Mouse (Mus musculus) limb, embryonic 10.5 days (tissue): ENCODE data around the gene Sc5d. TPM values are rescaled to one million over a fixed set of nuclear protein-coding genes. Genes with fewer than 3 reads are reported as not detected.

ENCODE experiments used
- DNase-seq: peaks from one replicate; pipeline ENCODE4 v3.0.0-alpha.2; 2017; ENCODE audit warnings: low spot score
- H3K27ac ChIP-seq: fragments of 300-500 bp; sonication (generic); 2 replicates; pipeline ENCODE4 v1.5.1; 2016; ENCODE audit warnings: mild to moderate bottlenecking
- H3K27me3 ChIP-seq: fragments of 300-500 bp; sonication (generic); 2 replicates; pipeline ENCODE4 v1.6.1; 2016; ENCODE audit warnings: low read depth, mild to moderate bottlenecking; ENCODE audit not compliant: poor library complexity, severe bottlenecking
- H3K36me3 ChIP-seq: fragments of 300-500 bp; sonication (generic); 2 replicates; pipeline ENCODE4 v1.6.1; 2016; ENCODE audit warnings: mild to moderate bottlenecking, moderate library complexity
- H3K4me1 ChIP-seq: fragments of 300-500 bp; sonication (generic); 2 replicates; pipeline ENCODE4 v1.6.1; 2016
- H3K4me3 ChIP-seq: fragments of 300-500 bp; sonication (generic); 2 replicates; pipeline ENCODE4 v1.5.1; 2016; ENCODE audit warnings: mild to moderate bottlenecking, moderate library complexity
- H3K9me3 ChIP-seq: fragments of 300-500 bp; sonication (generic); replicated peaks from 2 replicates; pipeline ENCODE4 v1.6.1; 2016; ENCODE audit warnings: mild to moderate bottlenecking
- WGBS: fragments of 180-500 bp; shearing (Covaris S2); methylation state at CpG from one replicate; pipeline ENCODE4 v1.1.7; 2016; 5-methylcytosine and 5-hydroxymethylcytosine counted together
- polyA plus RNA-seq: library from polyadenylated mRNA; unstranded; fragments of >200 nt; fragmentation: Nextera tagmentation; extraction: Ambion mirVana; gene quantifications from 2 replicates; pipeline ENCODE4 v1.2.1, GENCODE M21; 2016

Sc5d gene
- polyA plus RNA-seq, 1 experiment from 2014 or later, result 63.2 TPM

DNA sequence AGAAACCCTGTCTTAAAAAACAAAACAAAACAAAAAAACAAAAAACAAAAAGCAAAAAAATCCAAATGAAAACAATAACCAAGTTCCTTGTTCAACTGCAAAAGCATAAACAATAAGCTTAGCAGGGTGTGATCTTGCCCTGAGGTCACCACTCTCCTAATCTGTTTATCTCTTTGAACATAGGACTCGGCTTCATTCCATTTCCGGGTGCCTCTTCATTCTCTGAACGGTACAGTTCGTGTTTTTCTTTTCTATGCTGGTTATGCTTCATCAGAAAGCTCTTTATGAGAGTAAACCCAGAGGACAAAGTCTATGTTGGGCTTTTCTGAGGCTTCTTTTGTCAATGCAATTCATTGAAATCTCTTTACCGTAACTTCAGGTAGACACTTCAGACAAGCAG, 19.9 kb downstream of the Sc5d start:
- H3K4me3 ChIP-seq, result no peak overlapping the region
- no peaks in the 10 kb centered on the region for H3K27me3 ChIP-seq
- WGBS, result 94% methylated on average over 5 of the region's 5 CpGs
- H3K27ac ChIP-seq, result no peak overlapping the region
- H3K4me1 ChIP-seq, result peaks cover 7% of the 10 kb centered on the region
- DNase-seq, result no peak
- H3K9me3 ChIP-seq, result no peaks in the 10 kb centered on the region
- H3K36me3 ChIP-seq, result no peaks in the 10 kb centered on the region

DNA sequence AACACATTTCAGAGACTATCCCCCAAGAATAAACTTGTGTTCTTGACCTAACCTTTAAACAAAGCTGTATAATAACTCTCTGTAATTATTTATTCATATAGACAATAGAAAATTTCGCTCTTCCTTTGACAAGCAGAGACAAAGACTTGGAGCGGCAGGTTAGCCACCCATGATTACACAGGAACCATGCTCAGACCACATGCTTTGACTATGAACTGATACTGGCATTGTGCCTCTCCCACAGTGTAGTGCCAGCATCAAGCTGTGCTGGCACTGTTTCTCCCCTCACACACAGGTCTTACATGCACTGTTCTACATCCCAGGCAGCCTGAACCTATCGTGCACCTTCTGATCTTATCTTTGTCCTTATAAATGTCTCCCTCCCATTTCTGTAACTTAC, 23.0 kb downstream of the Sc5d start:
- WGBS, result 91% methylated on average over 3 of the region's 3 CpGs
- Histone ChIP-seq H3K27me3 (no peaks in the 10 kb centered on the region), H3K27ac (0 out of 2 replicates have a peak overlapping the region, but pooled peaks have one; percentile 10), H3K4me1 (peaks cover 14% of the 10 kb centered on the region), H3K4me3 (no peak overlapping the region), H3K36me3 (no peaks in the 10 kb centered on the region), H3K9me3 (no peaks in the 10 kb centered on the region)
- DNase-seq, result no peak

DNA sequence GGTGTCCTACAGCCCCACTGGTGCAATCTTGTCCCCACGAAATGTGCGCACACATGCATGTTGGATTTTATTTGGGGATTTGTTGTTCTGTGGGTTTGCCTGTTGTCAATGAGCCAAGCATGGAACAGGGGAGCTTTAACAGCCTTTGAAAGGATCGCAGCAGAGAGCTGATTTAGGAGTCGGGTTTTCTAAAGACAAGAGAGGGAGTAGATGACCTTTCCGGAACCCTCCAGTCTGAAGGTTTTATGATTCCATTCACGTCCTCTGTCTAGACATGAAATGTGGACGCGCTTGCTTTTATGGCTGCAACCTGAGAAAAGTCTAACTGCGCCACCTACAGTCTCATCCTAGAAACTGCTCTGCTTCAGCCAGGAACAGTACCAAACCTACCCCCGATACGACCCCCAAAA, 23.5 kb downstream of the Sc5d start:
- peaks cover 14% of the 10 kb centered on the region for H3K4me1 ChIP-seq
- H3K9me3 ChIP-seq, result no peaks in the 10 kb centered on the region
- peak overlapping the region; percentile 75 for H3K27ac ChIP-seq
- peaks cover 4% of the 10 kb centered on the region; the same call in 1 of the 2 replicates for H3K27me3 ChIP-seq
- no peaks in the 10 kb centered on the region for H3K36me3 ChIP-seq
- H3K4me3 ChIP-seq, result peak overlapping the region; percentile 27; the same call in 1 of the 2 replicates
- 27% methylated on average over 11 of the region's 11 CpGs for WGBS
- DNase-seq, result peak; percentile 63

DNA sequence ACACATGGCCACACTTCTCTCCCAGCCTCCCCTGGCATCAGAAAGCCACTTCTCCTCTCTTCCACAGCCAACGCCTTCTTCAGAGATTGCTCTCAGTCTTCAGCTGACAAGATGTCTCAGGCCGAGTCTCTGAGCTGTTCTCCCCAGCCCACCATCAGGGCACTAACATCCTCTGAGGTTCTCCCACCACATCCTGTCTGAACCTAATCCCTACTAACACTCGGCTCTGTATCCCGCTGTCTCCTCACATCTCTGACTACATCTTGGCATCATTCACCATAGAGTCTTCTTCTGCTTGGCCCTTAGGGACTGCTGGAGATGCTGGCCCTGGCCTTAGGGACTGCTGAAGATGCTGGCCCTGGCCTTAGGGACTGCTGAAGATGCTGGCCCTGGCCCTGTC, 25.2 kb downstream of the Sc5d start:
- Histone ChIP-seq H3K27ac (no peak overlapping the region), H3K4me1 (peaks cover 14% of the 10 kb centered on the region), H3K9me3 (no peaks in the 10 kb centered on the region), H3K4me3 (no peak overlapping the region), H3K36me3 (no peaks in the 10 kb centered on the region), H3K27me3 (peaks cover 4% of the 10 kb centered on the region; the same call in 1 of the 2 replicates)
- no peak for DNase-seq
- 82% methylated on average over 4 of the region's 4 CpGs for WGBS

DNA sequence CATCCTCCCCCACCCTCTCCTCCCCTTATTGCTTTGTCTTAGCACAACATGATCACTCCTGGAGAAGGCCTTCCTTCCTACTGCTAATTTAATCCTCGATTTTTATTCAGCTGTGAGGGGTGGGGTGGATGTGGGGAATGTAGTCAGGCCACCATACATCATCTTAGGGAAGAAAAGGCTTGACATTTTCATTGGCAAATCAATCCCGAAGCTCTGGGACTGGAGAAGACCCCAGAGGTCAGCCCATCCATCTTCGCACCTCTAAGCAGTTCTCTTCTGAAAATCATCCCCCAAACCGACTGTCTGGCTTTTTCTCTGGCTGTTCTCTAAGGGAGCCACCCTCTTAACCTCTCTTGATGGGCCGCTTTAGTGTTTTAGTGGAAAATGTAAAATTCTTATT, 32.9 kb downstream of the Sc5d start:
- no peak overlapping the region for H3K27ac ChIP-seq
- peaks cover 24% of the 10 kb centered on the region; the same call in 1 of the 2 replicates for H3K27me3 ChIP-seq
- DNase-seq, result no peak
- no peaks in the 10 kb centered on the region for H3K36me3 ChIP-seq
- 0 out of 2 replicates have a peak, but pooled peaks cover 3% of the 10 kb centered on the region for H3K4me1 ChIP-seq
- no peak overlapping the region for H3K4me3 ChIP-seq
- no peaks in the 10 kb centered on the region for H3K9me3 ChIP-seq
- 32% methylated on average over 5 of the region's 5 CpGs for WGBS

DNA sequence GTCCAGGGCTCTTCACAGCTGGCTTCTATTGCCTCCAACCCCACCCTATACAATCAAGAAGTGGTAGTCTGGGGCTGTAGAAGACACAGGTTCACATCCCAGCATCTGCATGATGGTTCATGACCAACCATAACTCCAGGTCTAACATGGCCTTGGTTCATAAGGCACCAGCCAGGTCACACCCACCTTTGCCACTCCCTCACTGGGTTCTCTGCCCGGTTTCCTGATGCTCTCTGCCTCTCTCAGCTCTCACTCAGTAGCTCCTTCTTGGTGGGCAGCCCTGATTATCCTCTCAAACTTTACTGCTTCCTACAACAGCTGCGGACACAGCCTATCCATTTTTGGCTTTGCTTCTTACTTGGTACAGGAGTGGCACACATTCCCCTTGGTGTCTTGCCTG, 33.7 kb downstream of the Sc5d start:
- Histone ChIP-seq H3K27me3 (peaks cover 20% of the 10 kb centered on the region; the same call in 1 of the 2 replicates), H3K4me3 (no peak overlapping the region), H3K4me1 (0 out of 2 replicates have a peak, but pooled peaks cover 3% of the 10 kb centered on the region), H3K36me3 (no peaks in the 10 kb centered on the region), H3K27ac (no peak overlapping the region), H3K9me3 (no peaks in the 10 kb centered on the region)
- DNase-seq, result no peak
- WGBS, result 88% methylated on average over 2 of the region's 2 CpGs

DNA sequence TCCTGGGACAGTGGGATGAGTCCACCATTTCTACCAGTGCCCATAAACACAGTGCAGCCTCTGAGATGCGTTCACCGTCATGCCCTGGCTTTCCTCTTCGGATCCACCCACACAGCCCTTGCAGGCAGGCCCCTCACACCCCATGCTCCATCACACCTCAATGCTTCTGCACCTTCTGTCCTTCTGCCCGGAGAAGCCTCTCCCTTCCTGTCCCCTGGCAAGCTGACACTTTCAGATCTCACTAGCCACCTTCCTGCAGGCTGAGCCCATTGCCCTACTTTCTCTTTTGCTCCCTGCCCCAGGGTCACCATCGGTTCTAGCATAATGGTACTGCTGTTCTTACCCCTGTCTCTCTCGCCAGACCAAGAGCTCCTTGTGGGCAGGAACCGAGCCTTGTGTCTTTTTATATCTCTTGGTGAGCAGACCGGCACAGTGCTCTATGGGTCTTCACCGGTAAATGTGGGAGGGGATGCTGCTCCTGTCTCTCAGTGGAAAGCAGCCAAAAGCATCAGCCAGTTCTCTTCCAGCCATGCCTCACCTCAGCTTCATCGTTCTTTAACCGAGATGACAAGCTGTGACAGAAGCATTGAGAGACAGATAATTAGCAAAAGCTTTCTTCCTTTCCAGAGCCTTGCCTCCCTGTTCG, 34.5 kb downstream of the Sc5d start:
- H3K27ac ChIP-seq, result no peak overlapping the region
- no peaks in the 10 kb centered on the region for H3K36me3 ChIP-seq
- WGBS, result 57% methylated on average over 12 of the region's 12 CpGs
- DNase-seq, result no peak
- H3K4me3 ChIP-seq, result no peak overlapping the region
- H3K9me3 ChIP-seq, result no peaks in the 10 kb centered on the region
- 0 out of 2 replicates have a peak, but pooled peaks cover 3% of the 10 kb centered on the region for H3K4me1 ChIP-seq
- peaks cover 20% of the 10 kb centered on the region; the same call in 1 of the 2 replicates for H3K27me3 ChIP-seq

DNA sequence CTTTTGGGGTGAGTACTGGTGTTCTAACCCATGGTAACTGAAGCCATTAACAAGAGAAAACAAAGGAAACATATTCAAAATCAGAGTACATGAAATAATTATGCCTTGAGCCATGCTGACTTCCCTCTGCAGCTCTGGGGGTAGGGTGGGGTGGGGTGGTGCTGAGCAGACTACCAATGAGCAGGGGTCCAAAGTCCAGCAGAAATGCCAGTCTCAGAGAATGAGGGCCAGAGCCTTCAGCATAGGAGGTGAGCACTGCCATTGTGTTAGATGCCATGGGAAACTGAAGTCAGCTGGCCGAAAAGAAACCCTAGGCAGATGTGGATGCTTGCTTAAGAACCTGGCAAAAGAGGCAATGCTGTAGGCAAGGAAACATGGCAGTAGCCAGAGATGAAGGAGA, 36.3 kb downstream of the Sc5d start:
- H3K27ac ChIP-seq, result no peak overlapping the region
- no peaks in the 10 kb centered on the region for H3K9me3 ChIP-seq
- H3K4me3 ChIP-seq, result no peak overlapping the region
- no peak for DNase-seq
- 96% methylated on average over 1 of the region's 1 CpGs for WGBS
- no peaks in the 10 kb centered on the region for H3K36me3 ChIP-seq
- H3K27me3 ChIP-seq, result peaks cover 17% of the 10 kb centered on the region; the same call in 1 of the 2 replicates
- H3K4me1 ChIP-seq, result 0 out of 2 replicates have a peak, but pooled peaks cover 3% of the 10 kb centered on the region

DNA sequence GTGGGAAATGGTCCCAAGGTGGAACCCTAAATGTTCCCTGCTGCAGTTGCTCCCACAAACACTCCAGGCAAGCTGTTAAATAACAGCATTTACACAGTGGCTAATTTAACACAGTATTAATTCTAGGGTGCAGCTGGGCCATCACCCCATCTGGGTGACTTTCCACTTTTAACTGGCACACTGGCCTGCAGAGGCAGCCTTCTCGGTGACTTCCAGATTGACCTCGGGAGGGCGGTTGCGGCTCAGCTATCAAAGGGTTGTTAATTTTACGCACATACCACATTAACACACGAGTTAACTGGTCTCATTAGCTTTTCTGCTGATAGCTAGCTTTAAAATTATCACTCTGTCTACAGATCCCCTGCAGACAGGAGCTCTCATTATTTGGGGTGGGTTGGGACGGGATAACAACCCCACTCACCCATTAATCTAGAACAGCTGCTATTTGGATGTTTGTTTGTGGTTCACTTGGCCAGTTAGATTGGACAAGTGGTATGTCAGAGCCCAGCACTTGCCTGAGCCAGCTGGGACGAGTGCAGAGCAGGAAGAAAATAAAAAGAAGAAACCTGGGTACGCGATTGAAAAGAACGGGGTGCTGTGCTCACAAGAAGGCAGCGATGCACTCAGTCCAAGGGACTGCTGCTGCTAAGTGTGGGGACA, 44.9 kb downstream of the Sc5d start:
- Histone ChIP-seq H3K36me3 (no peaks in the 10 kb centered on the region), H3K4me3 (no peak overlapping the region), H3K27me3 (peaks cover 16% of the 10 kb centered on the region; the same call in 1 of the 2 replicates), H3K27ac (no peak overlapping the region), H3K4me1 (peaks cover 29% of the 10 kb centered on the region), H3K9me3 (no peaks in the 10 kb centered on the region)
- 27% methylated on average over 12 of the region's 12 CpGs for WGBS
- DNase-seq, result peak; percentile 42

DNA sequence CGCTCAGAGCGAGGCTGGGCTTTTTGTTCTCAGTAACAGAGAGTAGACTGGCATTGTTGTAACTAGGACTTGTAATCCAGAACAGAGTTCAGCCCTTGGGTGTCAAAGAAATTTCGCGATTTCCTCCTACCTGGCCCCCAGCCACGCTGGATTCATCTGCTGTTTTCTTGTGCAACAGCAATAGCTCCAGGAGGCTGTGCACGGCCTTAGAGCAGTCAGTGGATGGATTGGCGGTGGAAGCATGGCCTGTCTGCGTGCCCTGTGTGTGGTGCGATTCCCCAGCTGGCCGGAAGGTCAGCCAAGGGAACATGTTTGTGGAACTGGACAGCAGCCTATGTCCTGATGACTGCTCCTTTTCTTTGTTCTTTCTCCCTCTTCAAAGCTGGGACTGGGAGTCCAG, 46.4 kb downstream of the Sc5d start:
- no peak for DNase-seq
- H3K27ac ChIP-seq, result peak overlapping the region; percentile 4; the same call in 1 of the 2 replicates

DNA sequence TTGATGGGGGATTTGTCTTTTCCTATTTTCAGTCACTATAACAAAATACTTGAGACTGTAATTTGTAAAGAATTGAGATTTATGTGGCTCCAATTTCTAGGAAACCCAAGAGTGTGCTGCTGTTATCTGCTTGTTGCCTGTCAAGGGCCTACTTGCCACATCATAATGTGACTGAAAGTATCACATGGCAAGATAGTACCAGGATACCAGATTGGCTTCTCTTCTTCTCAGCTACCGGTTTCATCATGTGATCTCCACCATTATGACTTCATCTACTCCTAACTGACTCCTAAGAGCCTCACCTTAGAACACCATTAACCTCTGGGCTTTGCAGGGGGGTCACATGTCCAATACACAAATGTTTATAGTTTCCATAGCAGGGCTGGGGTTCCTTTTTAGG, 49.9 kb downstream of the Sc5d start:
- Histone ChIP-seq H3K4me1 (peaks cover 18% of the 10 kb centered on the region), H3K27me3 (peaks cover 20% of the 10 kb centered on the region; the same call in 1 of the 2 replicates), H3K4me3 (no peak overlapping the region), H3K36me3 (no peaks in the 10 kb centered on the region), H3K27ac (no peak overlapping the region), H3K9me3 (no peaks in the 10 kb centered on the region)
- 77% methylated on average over 1 of the region's 1 CpGs for WGBS
- no peak for DNase-seq

More for the DNA sequence above, 46.4 kb downstream of the Sc5d start:
- Histone ChIP-seq H3K4me3 (no peak overlapping the region), H3K9me3 (no peaks in the 10 kb centered on the region), H3K27me3 (peaks cover 25% of the 10 kb centered on the region; the same call in 1 of the 2 replicates), H3K4me1 (peaks cover 29% of the 10 kb centered on the region), H3K36me3 (no peaks in the 10 kb centered on the region)
- 87% methylated on average over 10 of the region's 10 CpGs for WGBS

DNA sequence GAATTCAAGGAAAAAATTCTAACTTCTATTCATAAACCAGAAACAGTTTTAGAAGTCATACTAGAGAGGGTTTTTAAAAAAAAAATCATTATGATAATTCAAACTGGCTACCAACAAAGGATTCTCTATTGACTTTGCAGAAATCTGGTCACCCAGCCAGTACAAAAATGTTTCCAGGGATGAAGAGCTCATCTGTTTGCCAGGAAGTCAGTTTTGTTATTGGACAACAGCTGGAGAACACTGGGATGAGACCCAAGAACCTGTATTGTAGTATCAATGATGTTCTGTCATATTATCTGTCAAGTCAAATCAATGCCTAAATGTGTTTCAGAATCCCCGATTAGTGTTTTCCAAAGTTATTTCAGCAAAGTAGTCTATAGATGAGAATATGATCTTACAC, 50.9 kb downstream of the Sc5d start:
- no peak for DNase-seq
- Histone ChIP-seq H3K9me3 (no peaks in the 10 kb centered on the region), H3K27ac (no peak overlapping the region), H3K4me1 (peaks cover 16% of the 10 kb centered on the region), H3K4me3 (no peak overlapping the region), H3K36me3 (no peaks in the 10 kb centered on the region), H3K27me3 (peaks cover 19% of the 10 kb centered on the region; the same call in 1 of the 2 replicates)
- WGBS, result 90% methylated on average over 1 of the region's 1 CpGs

DNA sequence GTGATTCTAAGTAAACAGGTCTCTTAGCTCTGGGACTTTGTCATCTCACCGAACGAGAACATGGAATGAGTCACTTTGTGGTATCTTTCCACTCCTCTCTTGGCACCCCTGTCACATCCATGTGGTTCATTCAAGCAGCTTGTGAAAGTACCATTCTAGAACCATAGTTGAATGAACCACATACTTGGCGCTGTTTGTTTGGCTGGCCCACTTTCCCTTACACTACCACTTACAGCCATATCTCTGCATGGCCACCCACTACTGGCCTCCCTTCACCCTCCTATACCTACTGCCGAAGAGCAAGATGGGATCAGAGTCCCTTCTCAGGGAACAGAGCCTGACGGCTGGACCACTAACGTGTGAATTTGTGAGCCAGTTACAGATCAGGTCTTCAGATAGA, 54.4 kb downstream of the Sc5d start:
- Histone ChIP-seq H3K36me3 (no peaks in the 10 kb centered on the region), H3K4me3 (no peak overlapping the region), H3K4me1 (peaks cover 20% of the 10 kb centered on the region), H3K27ac (no peak overlapping the region), H3K27me3 (peaks cover 13% of the 10 kb centered on the region; the same call in 1 of the 2 replicates), H3K9me3 (no peaks in the 10 kb centered on the region)
- DNase-seq, result no peak
- 86% methylated on average over 6 of the region's 6 CpGs for WGBS
